Mouse (Mus musculus) stomach, embryonic 16.5 days (tissue): ENCODE measurements at regions not wholly inside any gene's neighbourhood (a gene's known extent, or its start where the extent isn't known, plus 50 kb on each side); places are given as distances from the start of the nearest gene placed in this dataset.

Experiments used
- ATAC-seq: fragments of 200-750 bp; cut with Nextera tagmentation; 2 replicates; pipeline ENCODE4 v1.8.0; 2017; ENCODE audit warnings: moderate number of reproducible peaks, moderate TSS enrichment; ENCODE audit not compliant: insufficient read depth, low FRiP score
- H3K27ac ChIP-seq: fragments of 300-500 bp; sonication (generic); 2 replicates; pipeline ENCODE4 v1.5.1; 2014; ENCODE audit warnings: low read length
- H3K27me3 ChIP-seq: fragments of 300-500 bp; sonication (generic); 2 replicates; pipeline ENCODE4 v1.6.1; 2014; ENCODE audit warnings: low read length, control low read depth, mixed read lengths; ENCODE audit not compliant: control insufficient read depth, insufficient read depth
- H3K36me3 ChIP-seq: fragments of 300-500 bp; sonication (generic); 2 replicates; pipeline ENCODE4 v1.6.1; 2014; ENCODE audit warnings: low read length; ENCODE audit not compliant: control insufficient read depth, insufficient read depth
- H3K4me1 ChIP-seq: fragments of 300-500 bp; sonication (generic); 2 replicates; pipeline ENCODE4 v1.6.1; 2014; ENCODE audit warnings: low read length, control low read depth, mixed read lengths; ENCODE audit not compliant: control insufficient read depth, insufficient read depth
- H3K4me2 ChIP-seq: fragments of 300-500 bp; sonication (generic); 2 replicates; pipeline ENCODE4 v1.6.1; 2014; ENCODE audit warnings: low read depth, low read length, mixed read lengths
- H3K4me3 ChIP-seq: fragments of 300-500 bp; sonication (generic); replicated peaks from 2 replicates; pipeline ENCODE4 v1.5.1; 2014; ENCODE audit warnings: mild to moderate bottlenecking, low read length
- H3K9ac ChIP-seq: fragments of 300-500 bp; sonication (generic); 2 replicates; pipeline ENCODE4 v1.6.1; 2014; ENCODE audit warnings: low read length
- H3K9me3 ChIP-seq: fragments of 300-500 bp; sonication (generic); replicated peaks from 2 replicates; pipeline ENCODE4 v1.6.1; 2016; ENCODE audit warnings: low read length, control low read depth; ENCODE audit not compliant: control insufficient read depth
- WGBS: fragments of 180-500 bp; shearing (Covaris S2); extraction: QIAGEN DNeasy Blood & Tissue Kit; methylation state at CpG from one replicate; pipeline ENCODE4 v1.1.7; 2014; 5-methylcytosine and 5-hydroxymethylcytosine counted together

GRCm38 (mm10) chr10:96343666-96344065 is 207.3 kb downstream of the Gm5426 start:
- no peak overlapping the region for H3K9ac ChIP-seq
- 79% methylated on average over 2 of the region's 2 CpGs for WGBS
- H3K36me3 ChIP-seq, result no peaks in the 10 kb centered on the region
- H3K27ac ChIP-seq, result no peak overlapping the region
- no peaks in the 10 kb centered on the region for H3K9me3 ChIP-seq
- H3K4me2 ChIP-seq, result no peak overlapping the region
- H3K4me3 ChIP-seq, result no peak overlapping the region
- no peak for ATAC-seq
- H3K4me1 ChIP-seq, result peaks cover 3% of the 10 kb centered on the region; the same call in 1 of the 2 replicates
- no peaks in the 10 kb centered on the region for H3K27me3 ChIP-seq

DNA sequence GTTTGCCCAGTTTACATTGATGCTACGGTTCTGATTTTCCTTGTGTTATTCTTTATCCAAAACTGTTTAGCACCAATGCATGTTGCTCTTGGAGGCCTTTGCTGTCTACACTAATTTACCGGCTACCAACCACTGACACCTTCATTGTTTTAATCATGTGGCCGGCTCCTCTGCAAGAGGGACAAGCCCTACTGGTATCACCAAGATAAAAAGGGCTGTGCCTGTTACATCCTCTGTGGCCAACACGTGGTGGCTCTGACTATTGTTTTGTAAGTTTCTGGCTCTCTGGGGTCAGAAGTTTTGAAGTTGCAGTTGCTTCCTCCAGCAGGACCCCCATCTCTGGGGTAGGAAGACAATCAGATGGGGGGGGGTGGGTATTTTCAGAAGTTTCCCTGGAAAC is 214.3 kb downstream of the Gm5426 start:
- ATAC-seq, result no peak

DNA sequence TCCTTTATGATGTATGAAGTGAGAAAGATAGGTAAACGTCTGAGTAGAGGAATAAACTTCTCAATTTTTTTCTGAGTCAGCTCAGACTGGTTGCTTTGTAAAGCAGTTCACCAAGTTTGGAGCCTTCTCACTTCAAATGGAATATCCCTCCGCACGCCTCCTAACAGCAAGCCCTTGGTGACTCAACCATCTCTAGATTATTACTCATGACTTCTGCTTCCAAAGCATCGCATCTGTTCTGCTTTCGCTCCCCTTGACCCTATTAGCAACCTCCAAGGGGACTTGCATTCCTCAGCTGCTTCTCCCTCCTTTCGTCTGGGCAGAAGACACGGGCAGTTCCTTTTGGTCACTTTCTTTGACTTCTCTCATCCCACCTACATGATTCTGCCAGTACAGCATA is 214.9 kb downstream of the Gm5426 start:
- no peaks in the 10 kb centered on the region for H3K4me1 ChIP-seq
- H3K36me3 ChIP-seq, result no peaks in the 10 kb centered on the region
- H3K27me3 ChIP-seq, result no peaks in the 10 kb centered on the region
- H3K9me3 ChIP-seq, result no peaks in the 10 kb centered on the region
- ATAC-seq, result no peak
- no peak overlapping the region for H3K27ac ChIP-seq
- 67% methylated on average over 7 of the region's 7 CpGs for WGBS
- no peak overlapping the region for H3K9ac ChIP-seq
- H3K4me3 ChIP-seq, result no peak overlapping the region
- no peak overlapping the region for H3K4me2 ChIP-seq

More for the DNA sequence above, 214.3 kb downstream of the Gm5426 start:
- H3K4me3 ChIP-seq, result no peak overlapping the region
- H3K9me3 ChIP-seq, result no peaks in the 10 kb centered on the region
- no peak overlapping the region for H3K27ac ChIP-seq
- H3K4me1 ChIP-seq, result no peaks in the 10 kb centered on the region
- H3K27me3 ChIP-seq, result no peaks in the 10 kb centered on the region
- WGBS, result 72% methylated on average over 4 of the region's 4 CpGs
- no peak overlapping the region for H3K9ac ChIP-seq
- H3K4me2 ChIP-seq, result no peak overlapping the region
- no peaks in the 10 kb centered on the region for H3K36me3 ChIP-seq

DNA sequence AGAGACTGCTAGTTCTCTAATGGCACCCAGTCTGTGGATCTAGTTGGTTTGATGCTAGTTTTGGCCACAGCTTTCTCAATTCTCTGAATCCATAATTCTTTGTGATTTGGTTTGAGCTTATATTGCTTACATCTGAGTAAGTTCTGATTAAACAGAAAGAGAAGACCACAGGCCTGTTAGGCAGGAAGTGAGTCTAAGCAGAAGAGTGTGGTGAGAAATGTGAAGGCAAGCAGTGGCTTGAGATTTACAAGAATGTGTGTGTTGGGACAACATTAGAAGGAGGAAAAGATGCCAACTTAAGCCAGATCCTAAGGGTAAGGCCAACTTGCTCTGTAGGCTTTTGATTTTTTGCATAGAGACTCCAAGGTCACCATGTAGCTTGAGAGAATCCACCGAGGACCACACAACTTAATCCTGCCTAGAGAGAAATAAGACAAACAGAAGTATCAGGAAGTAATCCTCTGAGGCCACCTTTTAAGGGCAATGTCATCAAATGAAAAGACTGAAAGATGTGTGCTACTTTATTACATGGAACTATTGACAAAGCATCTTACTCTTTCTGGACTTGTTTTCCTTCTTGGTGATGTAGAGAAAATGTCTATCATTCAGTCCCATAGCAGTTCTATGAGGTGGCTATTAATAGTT is 220.7 kb downstream of the Gm5426 start:
- no peak for ATAC-seq
- no peak overlapping the region for H3K27ac ChIP-seq
- H3K9ac ChIP-seq, result no peak overlapping the region
- H3K4me2 ChIP-seq, result no peak overlapping the region
- 72% methylated on average over 1 of the region's 1 CpGs for WGBS
- H3K4me1 ChIP-seq, result no peaks in the 10 kb centered on the region
- no peaks in the 10 kb centered on the region for H3K36me3 ChIP-seq
- H3K27me3 ChIP-seq, result no peaks in the 10 kb centered on the region
- H3K9me3 ChIP-seq, result no peaks in the 10 kb centered on the region
- no peak overlapping the region for H3K4me3 ChIP-seq

- Histone ChIP-seq H3K4me1 (no peaks in the 10 kb centered on the region), H3K36me3 (no peaks in the 10 kb centered on the region), H3K27ac (no peak overlapping the region), H3K27me3 (no peaks in the 10 kb centered on the region), H3K9me3 (no peaks in the 10 kb centered on the region), H3K4me2 (no peak overlapping the region), H3K4me3 (no peak overlapping the region), H3K9ac (no peak overlapping the region)
- 83% methylated on average over 5 of the region's 5 CpGs for WGBS
- no peak for ATAC-seq
These were observed 221.2 kb downstream of the Gm5426 start for GRCm38 (mm10) chr10:96357632-96358031.

DNA sequence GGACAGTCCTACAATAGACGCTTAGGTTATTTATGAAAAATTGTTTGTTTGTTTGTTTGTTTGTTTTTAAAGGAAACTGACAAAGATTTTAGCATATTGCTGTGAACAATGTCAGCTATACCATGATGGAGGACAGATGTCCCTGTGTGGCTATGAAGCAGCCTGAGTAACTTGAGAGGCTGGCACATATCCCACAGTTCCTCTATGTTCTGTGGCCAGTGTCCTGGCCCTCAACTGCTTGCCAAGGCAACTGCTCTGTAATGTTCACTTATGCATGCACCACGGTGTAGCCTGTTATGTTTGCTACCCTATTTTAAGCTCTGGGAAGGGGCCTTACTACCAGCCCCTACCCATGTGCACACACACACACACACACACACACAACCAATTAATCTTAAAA is 222.6 kb downstream of the Gm5426 start:
- H3K4me1 ChIP-seq, result no peaks in the 10 kb centered on the region
- no peak overlapping the region for H3K4me3 ChIP-seq
- 72% methylated on average over 2 of the region's 2 CpGs for WGBS
- H3K27ac ChIP-seq, result no peak overlapping the region
- no peak for ATAC-seq
- no peak overlapping the region for H3K9ac ChIP-seq
- no peak overlapping the region for H3K4me2 ChIP-seq
- no peaks in the 10 kb centered on the region for H3K27me3 ChIP-seq
- no peaks in the 10 kb centered on the region for H3K36me3 ChIP-seq
- no peaks in the 10 kb centered on the region for H3K9me3 ChIP-seq

- H3K27me3 ChIP-seq, result no peaks in the 10 kb centered on the region
- H3K9me3 ChIP-seq, result no peaks in the 10 kb centered on the region
- no peaks in the 10 kb centered on the region for H3K36me3 ChIP-seq
- ATAC-seq, result no peak
- H3K4me2 ChIP-seq, result no peak overlapping the region
- 58% methylated on average over 3 of the region's 3 CpGs for whole genome bisulfite sequencing
- H3K27ac ChIP-seq, result no peak overlapping the region
- no peak overlapping the region for H3K4me3 ChIP-seq
- H3K9ac ChIP-seq, result no peak overlapping the region
- no peaks in the 10 kb centered on the region for H3K4me1 ChIP-seq
These were observed 225.8 kb downstream of the Gm5426 start for GRCm38 (mm10) chr10:96362211-96362610.

GRCm38 (mm10) chr10:96363867-96364266 is 227.5 kb downstream of the Gm5426 start:
- Histone ChIP-seq H3K27me3 (no peaks in the 10 kb centered on the region), H3K4me2 (no peak overlapping the region), H3K4me3 (no peak overlapping the region), H3K4me1 (no peaks in the 10 kb centered on the region), H3K9me3 (no peaks in the 10 kb centered on the region), H3K27ac (no peak overlapping the region), H3K9ac (no peak overlapping the region), H3K36me3 (no peaks in the 10 kb centered on the region)
- ATAC-seq, result no peak
- 77% methylated on average over 4 of the region's 4 CpGs for WGBS

DNA sequence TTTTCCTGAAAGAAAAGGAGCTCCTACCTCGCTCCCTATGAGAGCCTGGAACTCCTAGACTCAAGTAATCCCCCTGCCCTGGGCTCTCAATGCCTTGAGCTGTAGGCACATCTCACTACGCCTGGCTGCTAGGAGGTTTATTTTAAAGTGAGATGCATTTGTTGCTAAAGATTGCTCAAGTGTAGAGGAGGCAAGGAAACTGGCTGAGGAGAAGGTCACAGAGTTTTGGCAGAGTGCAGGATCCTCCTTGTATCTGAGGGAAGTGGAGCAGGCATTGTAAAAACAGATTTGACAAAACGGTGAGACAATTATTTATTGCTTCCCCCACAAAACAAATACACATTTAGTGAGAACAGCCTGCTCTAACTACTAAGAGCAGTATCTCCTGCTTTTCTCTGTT is 228.7 kb downstream of the Gm5426 start:
- WGBS, result 51% methylated on average over 3 of the region's 3 CpGs
- no peak overlapping the region for H3K4me2 ChIP-seq
- no peaks in the 10 kb centered on the region for H3K9me3 ChIP-seq
- no peak for ATAC-seq
- H3K9ac ChIP-seq, result no peak overlapping the region
- H3K27me3 ChIP-seq, result no peaks in the 10 kb centered on the region
- no peak overlapping the region for H3K27ac ChIP-seq
- no peaks in the 10 kb centered on the region for H3K36me3 ChIP-seq
- no peak overlapping the region for H3K4me3 ChIP-seq
- no peaks in the 10 kb centered on the region for H3K4me1 ChIP-seq
